Mouse (Mus musculus) spleen, adult 18-20 months (tissue): ENCODE data around the gene Gucy2d.

Experiments used
- DNase-seq, 2 experiments: peaks; one replicate each; pipeline ENCODE4 v3.0.0; 2022; ENCODE audit warnings: mixed read lengths in 2 of 2

Gucy2d gene

DNA sequence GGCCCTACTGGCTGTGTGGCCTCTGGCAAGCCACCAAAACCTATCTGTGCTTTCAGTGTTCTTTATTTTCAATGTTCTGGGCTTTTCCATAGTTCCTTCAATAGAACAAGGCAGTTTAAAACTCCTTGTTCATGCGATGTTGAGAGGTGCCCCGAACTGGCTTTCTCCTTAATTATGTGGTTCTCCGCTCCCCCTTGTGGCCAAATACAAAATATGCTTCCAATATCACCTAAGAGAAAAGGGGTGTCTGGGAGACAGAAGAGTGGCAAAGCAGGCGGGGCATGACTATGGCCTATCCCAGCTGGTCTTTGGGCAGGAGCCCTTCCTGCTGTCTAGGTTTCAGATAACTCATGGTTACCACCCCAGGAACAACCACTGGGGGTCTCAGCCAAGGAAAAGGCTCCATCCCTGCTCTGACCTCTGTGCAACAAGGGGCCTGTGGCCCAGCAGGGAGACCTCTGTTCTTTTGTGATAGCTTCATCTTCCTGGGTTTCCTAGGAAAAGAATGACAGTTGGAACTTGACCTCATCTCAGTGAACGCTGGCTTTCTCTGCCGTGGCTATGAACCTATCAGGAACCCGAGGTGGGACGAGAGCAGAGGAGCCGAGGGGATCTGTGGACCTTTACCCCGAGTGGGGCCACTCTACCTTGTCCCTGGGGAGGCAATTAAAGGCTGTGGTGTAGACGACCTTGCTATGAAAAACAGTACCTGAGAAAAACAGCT, 7.5 kb downstream of the Gucy2d start:
- no peak for DNase-seq

- DNase-seq: no peak
Observed at GRCm38 (mm10) chr7:98448309-98448630, 8.1 kb downstream of the Gucy2d start.

DNA sequence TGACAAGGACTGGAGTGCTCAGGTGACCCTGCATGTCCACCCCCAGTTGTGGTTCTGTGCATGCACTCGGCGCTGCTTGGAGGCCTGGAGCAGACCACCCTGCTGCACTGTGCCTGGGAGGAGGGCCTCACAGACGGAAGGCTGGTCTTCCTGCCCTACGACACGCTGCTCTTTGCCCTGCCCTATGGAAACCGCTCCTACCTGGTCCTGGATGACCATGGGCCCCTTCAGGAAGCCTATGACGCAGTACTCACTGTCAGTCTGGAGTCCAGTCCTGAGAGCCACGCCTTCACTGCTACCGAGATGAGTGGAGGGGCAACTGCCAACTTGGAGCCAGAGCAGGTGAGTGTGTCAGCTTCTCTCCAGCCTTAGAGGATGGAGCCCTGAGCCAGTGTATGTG, 9.5 kb downstream of the Gucy2d start:
- no peak for DNase-seq

DNA sequence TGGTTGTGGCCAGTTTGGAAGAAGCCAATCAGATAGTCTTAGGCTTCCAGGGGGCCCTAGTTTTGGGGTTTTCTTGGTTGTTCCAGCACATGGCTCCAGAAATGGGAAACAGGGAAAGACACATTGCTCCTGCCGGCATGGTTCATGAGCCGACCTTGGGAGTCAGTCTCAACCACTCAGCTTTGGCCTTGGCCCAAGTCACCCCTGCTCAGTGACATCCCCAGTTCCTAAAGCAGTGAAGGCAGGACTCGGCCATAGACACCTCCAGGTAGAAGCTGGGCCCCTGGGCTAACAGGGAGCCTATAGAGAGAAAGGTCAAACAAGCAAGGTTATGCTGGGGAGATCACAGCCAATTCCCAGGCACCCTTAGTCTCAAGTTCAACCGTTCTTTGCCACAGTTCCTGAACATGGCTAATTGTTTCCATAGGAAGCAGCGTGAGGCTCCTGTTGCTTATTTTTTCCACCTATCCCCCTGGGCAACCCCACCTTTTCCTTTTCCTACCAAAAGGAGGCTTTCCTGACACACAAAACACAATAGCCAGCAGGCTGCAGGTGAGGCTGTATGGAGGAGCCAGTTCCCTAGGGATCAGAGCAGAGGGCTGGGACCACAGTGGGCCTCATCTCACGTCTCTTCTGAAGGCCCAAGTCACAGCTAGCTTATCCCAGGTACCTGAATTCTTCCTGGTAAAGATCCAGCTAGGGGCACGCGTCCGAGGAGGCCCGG, 14.3 kb downstream of the Gucy2d start:
- DNase-seq: no peak

GRCm38 (mm10) chr7:98460319-98460718, 20.1 kb downstream of the Gucy2d start:
- DNase-seq: no peak

DNA sequence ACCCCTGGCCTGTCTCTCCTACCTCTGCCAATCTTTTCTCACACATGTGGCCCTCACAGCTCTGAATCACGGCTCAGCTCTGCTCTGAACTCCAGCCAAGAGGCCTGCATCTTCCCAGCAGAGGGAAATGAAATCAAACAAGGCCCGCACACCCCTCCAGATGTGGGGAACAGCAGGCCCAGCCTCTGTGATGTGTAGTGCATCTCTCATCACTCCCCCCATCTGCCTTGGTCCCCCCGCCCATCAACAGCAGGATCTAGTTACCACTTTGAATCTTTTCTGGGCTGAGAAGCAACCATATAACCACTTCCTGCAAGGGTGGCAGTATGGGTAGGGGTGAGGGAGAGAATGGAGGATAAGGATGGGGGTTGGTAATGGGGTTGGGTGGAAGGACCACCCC, 28.9 kb downstream of the Gucy2d start:
- no peak for DNase-seq

DNA sequence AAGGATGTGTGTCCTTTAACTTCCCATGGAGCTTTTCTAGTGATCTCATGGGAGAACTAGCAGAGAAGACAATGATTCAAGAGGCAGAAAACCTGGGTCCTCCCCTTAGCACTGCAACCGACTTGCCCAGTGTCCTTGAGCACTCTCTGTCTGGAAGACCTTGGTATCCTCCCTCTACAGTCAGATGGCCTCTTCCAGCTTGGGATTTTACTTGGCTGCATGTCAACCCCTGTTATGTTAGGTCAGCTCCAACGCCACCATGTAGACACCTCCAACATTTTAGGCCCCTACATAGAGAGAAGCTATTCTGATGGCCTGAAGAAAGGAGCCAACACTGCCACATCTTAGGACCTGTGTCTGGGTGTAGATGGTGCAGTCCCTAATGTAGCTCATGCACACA, 32.3 kb downstream of the Gucy2d start:
- no peak for DNase-seq

DNA sequence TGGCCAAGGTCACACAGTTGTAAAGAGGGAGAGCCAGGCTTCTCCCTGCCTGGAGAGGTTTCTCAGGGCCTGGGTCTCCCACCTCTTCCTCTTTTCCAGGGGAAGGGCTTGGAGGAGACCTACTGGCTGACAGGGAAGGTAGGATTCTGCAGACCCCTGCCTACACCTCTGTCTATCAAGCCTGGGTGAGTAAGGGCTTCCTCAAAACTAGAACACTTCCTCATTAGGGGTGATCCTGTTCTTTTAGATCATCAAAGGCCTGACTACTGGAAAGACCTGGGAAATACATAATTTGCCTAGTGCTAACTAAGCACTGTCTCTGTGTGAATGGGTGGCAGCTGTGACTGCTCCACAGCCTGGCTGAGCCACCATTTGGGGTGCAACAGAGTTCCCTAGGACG, 34.3 kb downstream of the Gucy2d start:
- DNase-seq: no peak

- no peak for DNase-seq
Observed at GRCm38 (mm10) chr7:98477153-98477552, 36.9 kb downstream of the Gucy2d start.

- DNase-seq: no peak
Observed at GRCm38 (mm10) chr7:98480481-98480880, 40.3 kb downstream of the Gucy2d start.

- peak; percentile 54 to 75 for DNase-seq
Observed at GRCm38 (mm10) chr7:98481066-98481734, 41.0 kb downstream of the Gucy2d start.

DNA sequence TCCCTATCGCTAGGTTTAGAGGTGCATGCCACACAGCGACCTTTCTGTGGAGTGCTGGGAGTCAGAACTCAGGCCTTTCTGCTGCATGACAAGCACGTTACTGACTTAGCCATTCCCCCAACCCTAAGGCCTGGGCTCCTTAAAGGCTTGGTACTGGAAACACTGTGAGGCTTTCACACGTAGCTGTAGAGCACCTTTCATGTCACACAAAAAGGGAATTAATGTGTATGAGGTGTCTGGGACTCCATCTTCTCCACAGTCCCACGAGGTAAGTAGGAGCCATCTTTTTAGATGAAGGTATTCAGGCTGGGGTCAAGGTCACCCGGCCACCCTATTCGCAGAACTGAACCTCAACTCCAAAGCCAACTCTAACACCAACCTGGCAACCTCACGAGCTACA, 41.6 kb downstream of the Gucy2d start:
- no peak for DNase-seq

DNA sequence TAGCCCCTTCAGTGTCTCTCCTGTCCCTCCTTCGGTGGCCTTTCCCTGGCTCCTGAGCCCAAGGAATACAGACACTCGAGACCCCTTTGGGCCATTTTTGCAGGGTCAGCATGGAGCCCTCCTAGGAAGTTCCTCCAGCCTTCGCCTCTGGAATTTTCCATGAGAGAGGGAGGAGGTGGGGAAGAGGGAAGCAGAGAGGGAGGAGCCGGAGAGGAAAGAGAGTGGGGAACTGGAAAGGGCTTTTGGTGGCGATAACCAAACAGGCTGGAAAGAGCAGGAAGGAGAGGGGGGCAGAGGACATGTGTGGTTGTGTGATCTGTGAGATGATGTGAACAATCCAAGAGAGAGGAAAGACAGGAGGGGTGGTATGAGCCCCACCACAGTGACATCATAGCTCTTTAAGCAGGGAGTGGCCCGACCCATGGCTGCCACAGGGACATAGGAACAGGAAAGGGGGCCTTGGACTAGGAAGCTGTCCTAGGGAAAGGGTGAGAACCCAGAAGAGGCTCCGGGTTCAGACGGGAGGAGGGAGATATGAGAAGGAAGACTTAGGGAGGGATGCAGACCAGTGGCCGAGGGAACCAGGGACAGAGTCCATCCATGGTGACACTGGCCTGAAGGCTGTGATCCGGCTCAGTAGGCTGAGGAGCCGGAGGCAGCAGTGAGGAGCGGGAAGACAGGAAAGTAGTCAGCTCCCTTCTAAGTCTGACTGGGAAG, 42.5 kb downstream of the Gucy2d start:
- no peak for DNase-seq

DNA sequence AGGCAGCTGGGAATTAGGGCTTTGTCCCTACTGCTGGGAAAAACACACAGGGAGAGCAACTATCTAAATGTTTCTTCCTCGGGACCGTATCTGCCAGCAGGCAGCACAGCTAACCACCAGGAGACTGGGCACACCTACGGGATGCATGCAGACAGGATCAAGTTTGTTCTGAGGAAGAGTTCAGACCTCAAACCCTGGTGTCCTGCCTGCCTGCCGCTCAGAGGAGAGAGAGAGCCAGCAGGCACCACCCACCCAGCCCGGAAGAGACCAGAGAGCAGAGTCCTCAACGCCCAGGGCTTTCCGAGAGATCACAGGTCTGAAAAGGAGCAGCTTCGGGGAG, 43.0 kb downstream of the Gucy2d start:
- DNase-seq: no peak

DNA sequence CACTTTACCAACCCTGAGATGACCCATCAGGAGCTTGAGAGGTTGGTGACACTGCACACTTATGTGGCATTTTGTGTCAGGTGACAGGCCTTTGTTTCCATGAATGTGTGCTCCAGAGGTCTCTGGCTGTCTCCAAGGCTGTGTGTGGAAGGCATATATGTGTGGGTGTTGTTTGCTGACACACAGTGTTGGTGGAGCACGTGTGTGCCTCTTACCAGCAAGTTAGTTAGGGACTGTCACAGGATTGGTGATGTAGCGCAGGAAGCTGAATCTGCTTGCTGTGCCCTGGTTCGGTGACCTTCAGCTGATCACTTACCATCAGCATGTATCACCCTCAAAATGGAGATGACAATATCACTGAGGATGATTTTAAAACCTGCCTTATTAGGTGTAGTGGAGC, 44.7 kb downstream of the Gucy2d start:
- DNase-seq: no peak

- no peak for DNase-seq
Observed at GRCm38 (mm10) chr7:98485508-98485907, 45.3 kb downstream of the Gucy2d start.

DNA sequence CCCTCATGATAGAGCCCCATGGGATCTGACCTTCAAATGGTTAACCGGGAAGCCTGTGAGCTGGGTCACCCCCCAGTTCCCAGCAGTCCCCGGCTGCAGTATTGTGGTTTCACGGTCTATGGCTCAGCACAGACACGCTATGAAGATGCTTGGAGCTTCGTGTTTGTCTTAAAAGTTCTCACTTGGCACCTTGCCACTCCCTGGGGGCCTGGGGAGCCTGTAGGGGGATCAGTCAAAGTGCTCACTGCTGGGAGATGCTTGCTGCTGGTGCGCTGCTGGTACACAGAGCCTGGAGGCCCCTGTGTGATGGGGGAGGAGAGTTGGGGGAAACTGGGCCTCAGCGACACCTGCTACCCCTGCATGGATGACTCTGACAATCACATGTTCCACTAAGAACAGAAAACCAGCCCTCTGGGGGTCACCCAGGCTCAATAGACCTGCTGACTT, 46.3 kb downstream of the Gucy2d start:
- peak; percentile 52 to 59 for DNase-seq

DNA sequence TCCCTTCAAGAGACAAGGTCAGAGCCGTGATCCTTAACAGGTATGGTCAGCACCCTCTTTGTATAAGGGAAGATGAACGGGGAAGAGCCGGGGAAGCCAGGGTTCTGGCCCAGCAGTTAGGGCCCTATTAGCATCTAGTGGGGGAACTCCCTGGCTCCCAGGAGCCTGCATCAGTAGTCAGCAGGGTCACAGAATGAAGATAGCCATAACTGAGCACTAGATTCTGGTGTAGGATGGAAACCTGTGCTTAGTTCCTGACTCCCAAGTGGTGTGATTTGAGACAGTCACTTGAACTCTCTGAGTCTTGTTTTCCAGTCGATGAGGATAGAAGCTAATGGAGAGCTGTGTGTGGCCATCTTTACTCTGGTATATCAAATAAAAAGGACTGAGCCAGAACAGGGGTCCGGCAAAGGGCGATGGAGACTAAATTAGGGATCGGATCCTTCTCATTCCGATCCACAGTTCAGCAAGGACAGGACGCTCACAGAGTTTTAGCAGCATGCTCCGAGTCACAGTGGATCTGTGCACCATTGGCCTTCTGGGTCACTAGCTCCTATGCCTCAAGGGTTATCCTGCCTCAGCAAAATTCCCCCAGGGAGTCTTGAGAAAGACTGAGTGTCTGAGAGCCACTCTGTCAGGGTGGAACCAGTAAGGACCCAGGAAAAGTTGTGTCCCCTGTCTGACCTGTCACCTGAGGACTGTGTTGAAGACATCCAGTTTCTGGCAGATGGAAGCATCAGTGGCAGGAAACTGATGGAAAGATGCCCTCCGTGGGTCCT, 47.2 kb downstream of the Gucy2d start:
- DNase-seq: peak in 1 of 2 experiments; percentile 15

- DNase-seq: peak; percentile 85 to 90
Observed at GRCm38 (mm10) chr7:98488398-98489130, 48.3 kb downstream of the Gucy2d start.

DNA sequence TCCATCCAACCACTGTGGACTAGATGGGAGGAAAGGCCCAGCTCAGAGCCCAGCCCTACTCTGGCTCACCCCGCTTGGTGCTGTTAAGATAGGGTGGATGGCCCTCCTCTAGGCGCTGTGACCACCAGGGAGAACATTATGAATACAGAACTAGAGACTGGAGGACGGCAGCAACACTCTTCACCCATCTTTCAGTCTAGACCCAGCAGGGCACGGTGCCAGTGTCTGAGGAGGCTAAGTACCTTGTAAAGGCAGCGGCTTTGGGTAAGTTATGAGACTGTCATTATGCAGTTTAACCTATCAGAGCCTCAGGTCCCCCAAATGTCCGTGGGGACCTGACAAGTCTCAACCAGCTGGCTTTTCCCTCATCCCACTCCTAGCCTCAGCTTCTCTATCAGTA, 48.9 kb downstream of the Gucy2d start, which contains the start of gene Lrrc32:
Gene Lrrc32 (plus strand): TSS at position 153 of the 400 bp plus-strand sequence.
- peak in 1 of 2 experiments; percentile 38 for DNase-seq

DNA sequence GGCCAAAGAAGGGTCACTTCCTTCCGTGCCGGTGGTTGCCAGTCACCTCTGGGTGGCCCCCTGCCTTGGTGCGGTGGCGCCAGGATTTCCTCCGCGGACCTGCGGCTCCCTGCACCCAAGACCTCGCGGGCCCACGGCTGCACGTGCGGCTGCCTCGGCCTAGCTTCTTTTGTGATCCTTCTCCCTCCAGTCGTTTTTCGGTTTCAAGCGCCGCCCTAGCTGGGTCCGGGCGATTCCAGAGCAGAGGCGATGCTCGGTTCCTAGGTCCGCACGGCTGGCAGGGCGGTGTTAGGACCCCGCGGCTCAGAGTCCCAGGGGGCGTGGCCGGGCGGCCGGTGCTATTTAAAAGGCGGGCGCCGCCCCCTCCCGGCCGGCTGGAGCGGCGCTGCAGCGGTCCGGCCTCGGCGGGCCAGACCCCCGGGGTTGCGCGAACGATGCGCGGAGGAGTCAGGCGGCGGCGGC, 49.4 kb downstream of the Gucy2d start:
- peak; percentile 57 to 73 for DNase-seq

- no peak for DNase-seq
Observed at GRCm38 (mm10) chr7:98490328-98490727, 50.1 kb downstream of the Gucy2d start.
